Mouse (Mus musculus) lung, postnatal 25 days (tissue): Measurements from ENCODE around the gene Rbm12.
A peak's percentile ranks its signal among the peaks of the same experiment; 100 is the strongest.

Experiments
- DNase-seq: peaks from one replicate; pipeline ENCODE4 v3.0.0; 2022; ENCODE audit warnings: low spot score

Gene Rbm12

GRCm38 (mm10) chr2:156079674-156080073 is 32.1 kb downstream of the Rbm12 start:
- no peak for DNase-seq

GRCm38 (mm10) chr2:156079183-156079560 is 32.6 kb downstream of the Rbm12 start:
- DNase-seq, result no peak

GRCm38 (mm10) chr2:156078421-156079182 is 33.2 kb downstream of the Rbm12 start:
- DNase-seq, result no peak

GRCm38 (mm10) chr2:156077461-156077860 is 34.3 kb downstream of the Rbm12 start:
- no peak for DNase-seq

GRCm38 (mm10) chr2:156073725-156074124 is 38.1 kb downstream of the Rbm12 start:
- no peak for DNase-seq

- DNase-seq, result no peak
Observed at GRCm38 (mm10) chr2:156071236-156071635, 40.5 kb downstream of the Rbm12 start.

- DNase-seq, result no peak
Observed at GRCm38 (mm10) chr2:156067916-156068315, 43.9 kb downstream of the Rbm12 start.

- DNase-seq, result no peak
Observed at GRCm38 (mm10) chr2:156066126-156066525, 45.7 kb downstream of the Rbm12 start.

GRCm38 (mm10) chr2:156065099-156066041 is 46.4 kb downstream of the Rbm12 start, which contains the start of gene Spag4:
Gene Spag4, plus strand, starts transcription at chr2:156065175.
- DNase-seq, result peak; percentile 66

GRCm38 (mm10) chr2:156052816-156053215 is 59.0 kb downstream of the Rbm12 start, which contains the start of gene Fer1l4:
Gene Fer1l4, minus strand, starts transcription at chr2:156052947.
- DNase-seq, result no peak

- peak; percentile 18 for DNase-seq
Observed at GRCm38 (mm10) chr2:156047929-156048328, 63.8 kb downstream of the Rbm12 start.

GRCm38 (mm10) chr2:156042903-156043302 is 68.9 kb downstream of the Rbm12 start:
- no peak for DNase-seq
